In the genomic region with DNA sequence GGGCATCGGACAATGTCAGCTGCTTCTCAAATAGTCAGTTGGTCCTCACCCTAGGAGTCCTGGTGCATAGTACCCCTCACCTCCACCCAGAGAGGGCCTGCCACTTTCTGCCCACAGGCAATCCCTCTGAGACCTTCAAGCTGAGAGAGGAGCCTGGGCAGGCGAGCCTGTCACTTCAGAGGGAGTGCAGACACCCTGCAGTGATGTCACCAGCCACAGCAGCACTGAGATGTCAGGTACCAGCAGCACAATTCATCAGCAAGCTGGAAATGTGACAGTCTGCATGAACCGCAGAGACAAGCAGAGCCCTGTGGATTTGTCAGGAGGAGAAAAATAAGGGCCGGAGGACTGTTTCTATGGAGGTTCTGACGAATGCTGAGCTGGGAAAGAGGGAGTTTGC, we compare ENCODE assay signal across 19 mouse cellular contexts.
DNase-seq lines count a peak whose midpoint lies in the region; ATAC-seq and TF ChIP-seq lines count a peak whose summit lies in the region.
"Had no signal": no experiment of that assay in that cellular context is flagged by ENCODE, and none has a peak within 500 bp of the region (broad histone marks: within the 10 kb centered on the region; RNA-seq: fewer than 3 reads in every experiment).

No protein-coding gene starts in this region.

- H3K27me3 ChIP-seq in hindbrain, embryonic 10.5 days (ENCODE audit: insufficient read depth, poor library complexity, severe bottlenecking): no peaks in the 10 kb centered on the region
- no peaks in the 10 kb centered on the region for H3K27me3 ChIP-seq in hindbrain, embryonic 11.5 days (ENCODE audit: control insufficient read depth, insufficient read depth, low read length)
- no peaks in the 10 kb centered on the region for H3K27me3 ChIP-seq in midbrain, postnatal 0 days (ENCODE audit: insufficient read depth, low read length)
- H3K27me3 ChIP-seq in midbrain, embryonic 16.5 days (ENCODE audit: control insufficient read depth, insufficient read depth, low read depth, low read length): no peaks in the 10 kb centered on the region
- H3K27me3 ChIP-seq in forebrain, embryonic 14.5 days (replicated peaks; ENCODE audit: control insufficient read depth, insufficient read depth, low read length): no peaks in the 10 kb centered on the region
- H3K27me3 ChIP-seq: CH12.LX; embryonic facial prominence, embryonic 12.5 days; heart, embryonic 13.5 days; hindbrain, embryonic 15.5 days had no signal

- 67% methylated on average over 5 of the region's 5 CpGs for WGBS in hindbrain, embryonic 10.5 days
- 63% methylated on average over 5 of the region's 5 CpGs for WGBS in hindbrain, embryonic 11.5 days
- WGBS in midbrain, postnatal 0 days: 58% methylated on average over 5 of the region's 5 CpGs
- WGBS in midbrain, embryonic 16.5 days: 66% methylated on average over 5 of the region's 5 CpGs
- 74% methylated on average over 5 of the region's 5 CpGs for WGBS in forebrain, embryonic 14.5 days

- no peak for ATAC-seq in hindbrain, embryonic 11.5 days (ENCODE audit: low FRiP score)
- no peak for ATAC-seq in midbrain, postnatal 0 days (ENCODE audit: low FRiP score)
- ATAC-seq in midbrain, embryonic 16.5 days: no peak
- ATAC-seq in forebrain, embryonic 14.5 days: no peak
- ATAC-seq: forebrain, postnatal 0 days; intestine, embryonic 16.5 days had no signal

- H3K27ac ChIP-seq in hindbrain, embryonic 10.5 days: peak overlapping the region; percentile 23; the same call in 1 of the 2 replicates
- no peak overlapping the region for H3K27ac ChIP-seq in hindbrain, embryonic 11.5 days (ENCODE audit: low read depth, low read length)
- 0 out of 2 replicates have a peak overlapping the region, but pooled peaks have one; percentile 6 for H3K27ac ChIP-seq in midbrain, postnatal 0 days (ENCODE audit: low read depth, low read length)
- H3K27ac ChIP-seq in midbrain, embryonic 16.5 days (ENCODE audit: low read length): no peak overlapping the region
- no peak overlapping the region for H3K27ac ChIP-seq in forebrain, embryonic 14.5 days (ENCODE audit: low read depth, low read length)
- H3K27ac ChIP-seq: embryonic facial prominence, embryonic 12.5 days; heart, embryonic 13.5 days; hindbrain, embryonic 15.5 days had no signal

- H3K4me1 ChIP-seq in hindbrain, embryonic 10.5 days (replicated peaks): no peaks in the 10 kb centered on the region; the same call in 1 of the 2 replicates
- H3K4me1 ChIP-seq in hindbrain, embryonic 11.5 days (replicated peaks; ENCODE audit: control insufficient read depth, insufficient read depth, low read length): no peaks in the 10 kb centered on the region
- no peaks in the 10 kb centered on the region for H3K4me1 ChIP-seq in midbrain, postnatal 0 days (ENCODE audit: insufficient read depth, low read length)
- H3K4me1 ChIP-seq in midbrain, embryonic 16.5 days (ENCODE audit: control insufficient read depth, insufficient read depth, low read length): no peaks in the 10 kb centered on the region
- H3K4me1 ChIP-seq in forebrain, embryonic 14.5 days (ENCODE audit: control insufficient read depth, insufficient read depth, low read length): no peaks in the 10 kb centered on the region
- H3K4me1 ChIP-seq: embryonic facial prominence, embryonic 12.5 days; hindbrain, embryonic 15.5 days had no signal

- no peak for DNase-seq in hindbrain, embryonic 10.5 days (ENCODE audit: low spot score)
- DNase-seq in hindbrain, embryonic 11.5 days (ENCODE audit: low spot score): no peak
- DNase-seq in midbrain, postnatal 0 days (ENCODE audit: low spot score): no peak
- DNase-seq in adrenal gland, adult 8-10 months: peak; percentile 26
- peak; percentile 25 to 42 for DNase-seq in adrenal gland, postnatal 36 days
- no peak for DNase-seq in kidney, postnatal 25 days
- no peak for DNase-seq in forebrain, embryonic 14.5 days (ENCODE audit: low spot score)
- DNase-seq: cerebellum, adult 8-10 months; cerebellum, postnatal 25 days; forebrain, postnatal 0 days; gastrocnemius, postnatal 14 days; heart, postnatal 36 days; kidney, adult 2 months had no signal

- TF ChIP-seq CTCF in midbrain, postnatal 0 days (IDR thresholded peaks at IDR 0.05): no peak

- H3K4me3 ChIP-seq in hindbrain, embryonic 10.5 days: no peak overlapping the region
- H3K4me3 ChIP-seq in hindbrain, embryonic 11.5 days (ENCODE audit: low read depth, low read length): no peak overlapping the region
- H3K4me3 ChIP-seq in midbrain, postnatal 0 days (ENCODE audit: low read depth, low read length): no peak overlapping the region
- no peak overlapping the region for H3K4me3 ChIP-seq in midbrain, embryonic 16.5 days (ENCODE audit: low read depth, low read length)
- H3K4me3 ChIP-seq in forebrain, embryonic 14.5 days (ENCODE audit: low read depth, low read length): no peak overlapping the region
- H3K4me3 ChIP-seq: embryonic facial prominence, embryonic 12.5 days; heart, embryonic 13.5 days; hindbrain, embryonic 15.5 days had no signal

- H3K36me3 ChIP-seq in hindbrain, embryonic 10.5 days: no peaks in the 10 kb centered on the region
- H3K36me3 ChIP-seq in hindbrain, embryonic 11.5 days (ENCODE audit: control insufficient read depth, insufficient read depth, low read length): no peaks in the 10 kb centered on the region
- H3K36me3 ChIP-seq in midbrain, postnatal 0 days (ENCODE audit: insufficient read depth, low read length): no peaks in the 10 kb centered on the region
- no peaks in the 10 kb centered on the region for H3K36me3 ChIP-seq in midbrain, embryonic 16.5 days (ENCODE audit: control insufficient read depth, insufficient read depth, low read length)
- H3K36me3 ChIP-seq in forebrain, embryonic 14.5 days (ENCODE audit: control insufficient read depth, insufficient read depth, low read length): no peaks in the 10 kb centered on the region
- H3K36me3 ChIP-seq: embryonic facial prominence, embryonic 12.5 days; heart, embryonic 13.5 days; hindbrain, embryonic 15.5 days had no signal

- no peaks in the 10 kb centered on the region for H3K9me3 ChIP-seq in hindbrain, embryonic 10.5 days
- no peaks in the 10 kb centered on the region for H3K9me3 ChIP-seq in hindbrain, embryonic 11.5 days (ENCODE audit: control insufficient read depth, low read length)
- H3K9me3 ChIP-seq in midbrain, postnatal 0 days (ENCODE audit: low read length): no peaks in the 10 kb centered on the region
- H3K9me3 ChIP-seq in midbrain, embryonic 16.5 days (replicated peaks; ENCODE audit: control insufficient read depth, low read length, poor library complexity, severe bottlenecking): no peaks in the 10 kb centered on the region
- no peaks in the 10 kb centered on the region for H3K9me3 ChIP-seq in forebrain, embryonic 14.5 days (replicated peaks; ENCODE audit: control insufficient read depth, low read length)
- H3K9me3 ChIP-seq: embryonic facial prominence, embryonic 12.5 days; heart, embryonic 13.5 days; hindbrain, embryonic 15.5 days had no signal

- H3K9ac ChIP-seq in hindbrain, embryonic 11.5 days (ENCODE audit: low read depth, low read length): no peak overlapping the region
- H3K9ac ChIP-seq in midbrain, postnatal 0 days (replicated peaks; ENCODE audit: low read length, poor library complexity, severe bottlenecking): no peak overlapping the region
- no peak overlapping the region for H3K9ac ChIP-seq in midbrain, embryonic 16.5 days (ENCODE audit: low read depth, low read length)
- no peak overlapping the region for H3K9ac ChIP-seq in forebrain, embryonic 14.5 days (ENCODE audit: low read length)
- H3K9ac ChIP-seq: embryonic facial prominence, embryonic 12.5 days; forebrain, postnatal 0 days; heart, embryonic 13.5 days; hindbrain, embryonic 15.5 days had no signal

- H3K4me2 ChIP-seq in hindbrain, embryonic 11.5 days (replicated peaks; ENCODE audit: low read depth, low read length): no peak overlapping the region
- no peak overlapping the region for H3K4me2 ChIP-seq in midbrain, postnatal 0 days (ENCODE audit: low read depth, low read length, poor library complexity, severe bottlenecking)
- no peak overlapping the region for H3K4me2 ChIP-seq in midbrain, embryonic 16.5 days (ENCODE audit: low read length)
- no peak overlapping the region for H3K4me2 ChIP-seq in forebrain, embryonic 14.5 days (ENCODE audit: low read length)
- H3K4me2 ChIP-seq: embryonic facial prominence, embryonic 12.5 days; heart, embryonic 13.5 days; hindbrain, embryonic 15.5 days had no signal

Comparison
In these comparisons a context has a peak if more than half of its experiments do, and no peak if none do; other contexts are left out.
1. H3K27ac ChIP-seq: peak in hindbrain, embryonic 10.5 days (single experiment) and midbrain, postnatal 0 days (single experiment); none in hindbrain, embryonic 11.5 days (single experiment), midbrain, embryonic 16.5 days (single experiment) and forebrain, embryonic 14.5 days (single experiment).
2. DNase-seq: peak in adrenal gland, adult 8-10 months (single experiment) and adrenal gland, postnatal 36 days (2 of 2); none in hindbrain, embryonic 10.5 days (single experiment), hindbrain, embryonic 11.5 days (single experiment), midbrain, postnatal 0 days (single experiment), kidney, postnatal 25 days (0 of 2) and forebrain, embryonic 14.5 days (single experiment).